Mouse (Mus musculus) heart, embryonic 12.5 days (tissue): ENCODE results near the gene Prrg2. TPM values are rescaled to one million over a fixed set of nuclear protein-coding genes. Genes with fewer than 3 reads are reported as not detected.
"Not testable (repeated sequence)": the region's sequence is repeated elsewhere in the genome, so short reads cannot be mapped to it uniquely, and the experiment has no call there.

ENCODE experiments used
- ATAC-seq: fragments of 200-750 bp; cut with Nextera tagmentation; 2 replicates; pipeline ENCODE4 v1.8.0; 2017; ENCODE audit warnings: moderate TSS enrichment, moderate library complexity; ENCODE audit not compliant: insufficient number of reproducible peaks, low FRiP score
- H3K27ac ChIP-seq: fragments of 300-500 bp; sonication (generic); 2 replicates; pipeline ENCODE4 v1.5.1; 2016; ENCODE audit warnings: mild to moderate bottlenecking, moderate library complexity; ENCODE audit not compliant: poor library complexity, severe bottlenecking
- H3K27me3 ChIP-seq: fragments of 300-500 bp; sonication (generic); replicated peaks from 2 replicates; pipeline ENCODE4 v1.6.1; 2016; ENCODE audit warnings: mild to moderate bottlenecking, moderate library complexity
- H3K36me3 ChIP-seq: fragments of 300-500 bp; sonication (generic); 2 replicates; pipeline ENCODE4 v1.6.1; 2016; ENCODE audit warnings: mild to moderate bottlenecking, moderate library complexity
- H3K4me1 ChIP-seq: fragments of 300-500 bp; sonication (generic); replicated peaks from 2 replicates; pipeline ENCODE4 v1.6.1; 2016; ENCODE audit warnings: mild to moderate bottlenecking
- H3K4me2 ChIP-seq: fragments of 300-500 bp; sonication (generic); 2 replicates; pipeline ENCODE4 v1.6.1; 2016; ENCODE audit warnings: mild to moderate bottlenecking, moderate library complexity
- H3K4me3 ChIP-seq: fragments of 300-500 bp; sonication (generic); 2 replicates; pipeline ENCODE4 v1.5.1; 2016; ENCODE audit warnings: mild to moderate bottlenecking
- H3K9ac ChIP-seq: fragments of 300-500 bp; sonication (generic); 2 replicates; pipeline ENCODE4 v1.6.1; 2016; ENCODE audit warnings: mild to moderate bottlenecking, moderate library complexity
- H3K9me3 ChIP-seq: fragments of 300-500 bp; sonication (generic); replicated peaks from 2 replicates; pipeline ENCODE4 v1.6.1; 2016; ENCODE audit warnings: mild to moderate bottlenecking, moderate library complexity
- WGBS: fragments of 180-500 bp; shearing (Covaris S2); methylation state at CpG from one replicate; pipeline ENCODE4 v1.1.7; 2016; 5-methylcytosine and 5-hydroxymethylcytosine counted together
- polyA plus RNA-seq: library from polyadenylated mRNA; unstranded; fragments of >200 nt; fragmentation: Nextera tagmentation; extraction: Ambion mirVana; gene quantifications from 2 replicates; pipeline ENCODE4 v1.2.1, GENCODE M21; 2016

Prrg2 gene
- polyA plus RNA-seq, 1 experiment from 2014 or later, result 14.0 TPM

GRCm38 (mm10) chr7:45028351-45028750 is 34.1 kb downstream of the Prrg2 start:
- Histone ChIP-seq H3K9ac (no peak overlapping the region), H3K4me3 (no peak overlapping the region), H3K27me3 (no peaks in the 10 kb centered on the region), H3K9me3 (no peaks in the 10 kb centered on the region), H3K4me2 (no peak overlapping the region), H3K4me1 (peaks cover 4% of the 10 kb centered on the region), H3K27ac (no peak overlapping the region), H3K36me3 (peaks cover 70% of the 10 kb centered on the region)
- 92% methylated on average over 11 of the region's 11 CpGs for WGBS
- 0 out of 2 replicates have a peak, but pooled peaks have one; percentile 2 for ATAC-seq

- Histone ChIP-seq H3K27ac (no peak overlapping the region), H3K9me3 (no peaks in the 10 kb centered on the region), H3K27me3 (no peaks in the 10 kb centered on the region), H3K4me1 (peaks cover 4% of the 10 kb centered on the region), H3K4me3 (no peak overlapping the region), H3K9ac (no peak overlapping the region), H3K4me2 (no peak overlapping the region), H3K36me3 (peaks cover 64% of the 10 kb centered on the region)
- WGBS, result 92% methylated on average over 9 of the region's 9 CpGs
- ATAC-seq, result no peak
These were observed 34.7 kb downstream of the Prrg2 start for GRCm38 (mm10) chr7:45027761-45028160.

- Histone ChIP-seq H3K27ac (no peak overlapping the region), H3K4me3 (no peak overlapping the region), H3K4me1 (peaks cover 4% of the 10 kb centered on the region), H3K36me3 (peaks cover 53% of the 10 kb centered on the region), H3K9me3 (no peaks in the 10 kb centered on the region), H3K4me2 (no peak overlapping the region), H3K9ac (no peak overlapping the region), H3K27me3 (no peaks in the 10 kb centered on the region)
- 67% methylated on average over 2 of the region's 2 CpGs for WGBS
- ATAC-seq, result no peak
These were observed 36.2 kb downstream of the Prrg2 start for GRCm38 (mm10) chr7:45026256-45026655.

GRCm38 (mm10) chr7:45025601-45026220 is 36.8 kb downstream of the Prrg2 start:
- Histone ChIP-seq H3K9me3 (no peaks in the 10 kb centered on the region), H3K4me2 (no peak overlapping the region), H3K36me3 (peaks cover 53% of the 10 kb centered on the region), H3K4me3 (no peak overlapping the region), H3K27ac (no peak overlapping the region), H3K9ac (no peak overlapping the region), H3K4me1 (peaks cover 4% of the 10 kb centered on the region), H3K27me3 (no peaks in the 10 kb centered on the region)
- 79% methylated on average over 8 of the region's 8 CpGs for WGBS
- no peak for ATAC-seq

- Histone ChIP-seq H3K4me3 (no peak overlapping the region), H3K27ac (no peak overlapping the region), H3K9me3 (no peaks in the 10 kb centered on the region), H3K4me1 (peaks cover 7% of the 10 kb centered on the region), H3K36me3 (peaks cover 44% of the 10 kb centered on the region), H3K27me3 (no peaks in the 10 kb centered on the region), H3K9ac (no peak overlapping the region), H3K4me2 (no peak overlapping the region)
- 84% methylated on average over 15 of the region's 15 CpGs for WGBS
- ATAC-seq, result no peak
These were observed 37.9 kb downstream of the Prrg2 start for GRCm38 (mm10) chr7:45024281-45025248.

GRCm38 (mm10) chr7:45023711-45024110 is 38.8 kb downstream of the Prrg2 start:
- not testable (repeated sequence) for H3K4me3 ChIP-seq, ATAC-seq, H3K27ac ChIP-seq, H3K4me2 ChIP-seq, H3K9me3 ChIP-seq, H3K27me3 ChIP-seq, H3K9ac ChIP-seq
- peaks cover 16% of the 10 kb centered on the region for H3K4me1 ChIP-seq
- WGBS, result 77% methylated on average over 5 of the region's 5 CpGs
- peaks cover 36% of the 10 kb centered on the region for H3K36me3 ChIP-seq

- no peak overlapping the region for H3K27ac ChIP-seq
- H3K4me2 ChIP-seq, result no peak overlapping the region
- H3K36me3 ChIP-seq, result peaks cover 12% of the 10 kb centered on the region; the same call in 1 of the 2 replicates
- H3K9me3 ChIP-seq, result no peaks in the 10 kb centered on the region
- H3K4me3 ChIP-seq, result no peak overlapping the region
- H3K9ac ChIP-seq, result no peak overlapping the region
- H3K4me1 ChIP-seq, result peaks cover 17% of the 10 kb centered on the region
- no peaks in the 10 kb centered on the region for H3K27me3 ChIP-seq
- ATAC-seq, result no peak
- WGBS, result 74% methylated on average over 9 of the region's 9 CpGs
These were observed 42.3 kb downstream of the Prrg2 start for GRCm38 (mm10) chr7:45020225-45020624.

GRCm38 (mm10) chr7:45019031-45019571 is 43.4 kb downstream of the Prrg2 start:
- Histone ChIP-seq H3K9ac (peak overlapping the region; percentile 77; the same call in 1 of the 2 replicates), H3K27me3 (no peaks in the 10 kb centered on the region), H3K4me3 (peak overlapping the region; percentile 89), H3K9me3 (no peaks in the 10 kb centered on the region), H3K27ac (peak overlapping the region; percentile 88), H3K36me3 (peaks cover 12% of the 10 kb centered on the region; the same call in 1 of the 2 replicates), H3K4me1 (peaks cover 27% of the 10 kb centered on the region), H3K4me2 (peak overlapping the region; percentile 80)
- no peak for ATAC-seq
- 20% methylated on average over 8 of the region's 8 CpGs for WGBS

- no peaks in the 10 kb centered on the region for H3K27me3 ChIP-seq
- peaks cover 37% of the 10 kb centered on the region for H3K4me1 ChIP-seq
- peak; percentile 89 for ATAC-seq
- peak within 1 kb of the TSS; percentile 89 for H3K4me3 ChIP-seq
- no peaks in the 10 kb centered on the region for H3K9me3 ChIP-seq
- peaks cover 27% of the 10 kb centered on the region for H3K36me3 ChIP-seq
- peak within 1 kb of the TSS; percentile 100 for H3K27ac ChIP-seq
- H3K4me2 ChIP-seq, result peak within 1 kb of the TSS; percentile 80
- H3K9ac ChIP-seq, result peak within 1 kb of the TSS; percentile 77
- WGBS, result under 1% methylated on average over 36 of the region's 36 CpGs
These were observed 45.0 kb downstream of the Prrg2 start, which contains the start of gene Rras for GRCm38 (mm10) chr7:45017242-45018061. Gene Rras (plus strand): TSS chr7:45017961.

GRCm38 (mm10) chr7:45016761-45017160 is 45.7 kb downstream of the Prrg2 start:
- Histone ChIP-seq H3K36me3 (peaks cover 34% of the 10 kb centered on the region), H3K9ac (peak overlapping the region; percentile 76), H3K4me3 (peak overlapping the region; percentile 89), H3K9me3 (no peaks in the 10 kb centered on the region), H3K4me1 (peaks cover 37% of the 10 kb centered on the region), H3K4me2 (peak overlapping the region; percentile 80), H3K27me3 (no peaks in the 10 kb centered on the region), H3K27ac (peak overlapping the region; percentile 100)
- WGBS, result under 1% methylated on average over 4 of the region's 4 CpGs
- no peak for ATAC-seq
